Comparison of ENCODE assay signal across 15 mouse cellular contexts in the genomic region with DNA sequence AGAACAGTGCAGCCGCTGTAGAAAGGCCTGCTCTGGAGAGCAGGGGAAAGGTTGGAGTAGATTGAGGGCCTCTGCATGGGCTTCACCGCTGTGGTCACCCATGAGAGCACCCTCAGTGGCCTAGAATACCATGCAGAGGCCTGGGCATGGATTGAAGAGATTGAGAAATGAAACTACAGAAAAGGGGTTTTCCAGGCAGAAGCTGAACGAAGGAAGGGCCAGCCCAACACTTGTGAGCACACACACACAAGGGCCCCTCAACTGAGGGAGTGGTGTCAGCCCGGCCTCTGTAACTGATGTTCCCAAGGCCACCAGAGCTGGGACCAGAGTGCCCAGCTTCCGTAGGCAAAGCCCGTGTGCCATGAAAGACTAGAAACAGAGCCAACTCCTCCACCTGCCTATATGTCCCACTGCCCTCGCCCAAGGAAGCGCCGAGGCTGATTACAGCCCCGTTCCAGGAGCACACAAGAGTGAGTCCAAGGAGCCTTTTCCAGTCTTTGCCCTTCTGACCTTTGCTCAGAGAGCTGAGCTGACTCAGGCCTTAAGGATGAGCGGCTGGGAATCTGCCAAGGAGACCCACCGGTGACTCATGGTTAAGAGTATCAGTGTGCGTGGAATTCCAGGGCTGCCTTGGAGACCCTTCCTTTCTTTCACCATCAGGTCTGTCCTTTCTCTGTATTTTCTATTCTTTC. TPM values are rescaled to one million over a fixed set of nuclear protein-coding genes. Genes with fewer than 3 reads are reported as not detected.
DNase-seq lines count a peak whose midpoint lies in the region; ATAC-seq and TF ChIP-seq lines count a peak whose summit lies in the region.
"Had no signal": no experiment of that assay in that cellular context is flagged by ENCODE, and none has a peak within 500 bp of the region (broad histone marks: within the 10 kb centered on the region; RNA-seq: fewer than 3 reads in every experiment).

No protein-coding gene starts in this region.

- H3K4me2 ChIP-seq in lung, postnatal 0 days (replicated peaks; ENCODE audit: low read depth, low read length), result no peak overlapping the region
- H3K4me2 ChIP-seq: lung, embryonic 14.5 days; midbrain, embryonic 13.5 days had no signal

- no peaks in the 10 kb centered on the region for H3K36me3 ChIP-seq in lung, postnatal 0 days (ENCODE audit: insufficient read depth, low read length)
- H3K36me3 ChIP-seq: limb, embryonic 10.5 days; midbrain, embryonic 13.5 days had no signal

- H3K9ac ChIP-seq in lung, postnatal 0 days (replicated peaks; ENCODE audit: low read depth), result no peak overlapping the region
- H3K9ac ChIP-seq: lung, embryonic 14.5 days; midbrain, embryonic 13.5 days had no signal

- H3K9me3 ChIP-seq in lung, postnatal 0 days (ENCODE audit: low read length), result no peaks in the 10 kb centered on the region
- H3K9me3 ChIP-seq: limb, embryonic 10.5 days; midbrain, embryonic 13.5 days had no signal

- H3K4me1 ChIP-seq in lung, postnatal 0 days (ENCODE audit: insufficient read depth, low read depth, low read length), result peaks cover 12% of the 10 kb centered on the region
- H3K4me1 ChIP-seq: midbrain, embryonic 13.5 days had no signal

- intact Hi-C loops in left cerebral cortex, postnatal 10 days (cut with DNase I), result no loop called here

- no peak for TF ChIP-seq EP300 in lung, postnatal 0 days (IDR thresholded peaks at IDR 0.05)

- H3K27ac ChIP-seq in lung, postnatal 0 days (ENCODE audit: low read length), result peak overlapping the region; percentile 51; the same call in 1 of the 2 replicates
- H3K27ac ChIP-seq: limb, embryonic 10.5 days; midbrain, embryonic 13.5 days had no signal

- no peak for TF ChIP-seq CTCF in lung, postnatal 0 days (IDR thresholded peaks at IDR 0.05)

- no peak overlapping the region for H3K4me3 ChIP-seq in lung, postnatal 0 days (ENCODE audit: low read depth, low read length)
- H3K4me3 ChIP-seq: erythroblast, embryonic 14.5 days; limb, embryonic 10.5 days; midbrain, embryonic 13.5 days had no signal

- H3K27me3 ChIP-seq in lung, postnatal 0 days (replicated peaks; ENCODE audit: insufficient read depth, low read length), result no peaks in the 10 kb centered on the region
- H3K27me3 ChIP-seq: midbrain, embryonic 13.5 days had no signal

- peak; percentile 56 for DNase-seq in lung, postnatal 0 days (ENCODE audit: low spot score)
- no peak for DNase-seq in lung, postnatal 36 days
- peak; percentile 75 to 79 for DNase-seq in adrenal gland, postnatal 36 days
- peak; percentile 80 for DNase-seq in kidney, postnatal 10 days
- no peak for DNase-seq in frontal cortex, postnatal 14 days (ENCODE audit: low spot score in 2 of 2)
- no peak for DNase-seq in embryo, embryonic 9.5 days (ENCODE audit: extremely low spot score)
- DNase-seq in embryo, embryonic 10 days (ENCODE audit: low spot score), result no peak
- no peak for DNase-seq in left cerebral cortex, postnatal 10 days (ENCODE audit: extremely low spot score in 1 of 2, low spot score in 2 of 2)
- DNase-seq: cerebellum, postnatal 10 days; gastrocnemius, postnatal 10 days; lung, embryonic 14.5 days; thymus, postnatal 36 days had no signal

- WGBS in lung, postnatal 0 days, result 62% methylated on average over 13 of the region's 13 CpGs

- peak; percentile 46 for ATAC-seq in lung, postnatal 0 days
- ATAC-seq: midbrain, embryonic 13.5 days had no signal

RNA-seq across cellular contexts. Expression of gene Prkcd, which starts 9.4 kb away (rescaled TPM):
- polyA plus RNA-seq in lung, postnatal 0 days (2015; fragmentation: Nextera tagmentation; extraction: Ambion mirVana), result 59.4 and 68.4 TPM in 2 replicates
- 100 to 1,000 TPM; 101 to 162 TPM for total RNA-seq in adrenal gland, postnatal 36 days (2021)
- 10 to 100 TPM; 17.1 to 19.4 TPM for total RNA-seq in left cerebral cortex, postnatal 10 days (2021)

RNA-seq across cellular contexts. Expression of gene Rft1, which starts 18.8 kb away (rescaled TPM):
- polyA plus RNA-seq in lung, postnatal 0 days (2015; fragmentation: Nextera tagmentation; extraction: Ambion mirVana), result 14.4 and 15.5 TPM in 2 replicates
- 10 to 100 TPM; 25.5 to 33.2 TPM for total RNA-seq in adrenal gland, postnatal 36 days (2021)
- 10 to 100 TPM; 11.0 to 12.0 TPM for total RNA-seq in left cerebral cortex, postnatal 10 days (2021)

Comparison
In these comparisons a context has a peak if more than half of its experiments do, and no peak if none do; other contexts are left out.
1. DNase-seq: peak in lung, postnatal 0 days (single experiment), adrenal gland, postnatal 36 days (2 of 2) and kidney, postnatal 10 days (single experiment); none in lung, postnatal 36 days (single experiment), frontal cortex, postnatal 14 days (0 of 2), embryo, embryonic 9.5 days (single experiment), embryo, embryonic 10 days (single experiment) and left cerebral cortex, postnatal 10 days (0 of 2).
2. RNA of gene Prkcd, which starts 9.4 kb away (total RNA-seq): 101 to 162 TPM in adrenal gland, postnatal 36 days; 17.1 to 19.4 TPM in left cerebral cortex, postnatal 10 days; every median in the first group is over 4 times any median in the second.